Mouse (Mus musculus) embryonic facial prominence, embryonic 12.5 days (tissue): Measurements from ENCODE around the gene Hnrnpa1. TPM values are rescaled to one million over a fixed set of nuclear protein-coding genes. Genes with fewer than 3 reads are reported as not detected.
A peak's percentile ranks its signal among the peaks of the same experiment; 100 is the strongest.

Source experiments
- ATAC-seq: fragments of 200-750 bp; cut with Nextera tagmentation; 2 replicates; pipeline ENCODE4 v1.8.0; 2017; ENCODE audit not compliant: insufficient number of reproducible peaks, insufficient read depth, low FRiP score, low TSS enrichment
- H3K27ac ChIP-seq: fragments of 300-500 bp; sonication (generic); 2 replicates; pipeline ENCODE4 v1.5.1; 2016; ENCODE audit warnings: mild to moderate bottlenecking
- H3K27me3 ChIP-seq: fragments of 300-500 bp; sonication (generic); 2 replicates; pipeline ENCODE4 v1.6.1; 2016; ENCODE audit warnings: mild to moderate bottlenecking, moderate library complexity
- H3K36me3 ChIP-seq: fragments of 300-500 bp; sonication (generic); 2 replicates; pipeline ENCODE4 v1.6.1; 2016; ENCODE audit warnings: mild to moderate bottlenecking
- H3K4me1 ChIP-seq: fragments of 300-500 bp; sonication (generic); 2 replicates; pipeline ENCODE4 v1.6.1; 2016
- H3K4me2 ChIP-seq: fragments of 300-500 bp; sonication (generic); replicated peaks from 2 replicates; pipeline ENCODE4 v1.6.1; 2016; ENCODE audit warnings: mild to moderate bottlenecking, moderate library complexity
- H3K4me3 ChIP-seq: fragments of 300-500 bp; sonication (generic); 2 replicates; pipeline ENCODE4 v1.5.1; 2016; ENCODE audit warnings: mild to moderate bottlenecking
- H3K9ac ChIP-seq: fragments of 300-500 bp; sonication (generic); 2 replicates; pipeline ENCODE4 v1.6.1; 2016; ENCODE audit warnings: mild to moderate bottlenecking, moderate library complexity
- H3K9me3 ChIP-seq: fragments of 300-500 bp; sonication (generic); 2 replicates; pipeline ENCODE4 v1.6.1; 2016; ENCODE audit warnings: mild to moderate bottlenecking, moderate library complexity
- WGBS: fragments of 180-500 bp; shearing (Covaris S2); methylation state at CpG from one replicate; pipeline ENCODE4 v1.1.7; 2016; 5-methylcytosine and 5-hydroxymethylcytosine counted together
- polyA plus RNA-seq: library from polyadenylated mRNA; unstranded; fragments of >200 nt; fragmentation: Nextera tagmentation; extraction: Ambion mirVana; gene quantifications from 2 replicates; pipeline ENCODE4 v1.2.1, GENCODE M21; 2016

Gene Hnrnpa1
- 1,204 and 1,244 TPM in 2 replicates for polyA plus RNA-seq

- Histone ChIP-seq H3K4me3 (peak within 1 kb of the TSS; percentile 61), H3K9me3 (no peaks in the 10 kb centered on the region), H3K4me2 (peak within 1 kb of the TSS; percentile 94), H3K4me1 (peaks cover 23% of the 10 kb centered on the region), H3K27ac (peak within 1 kb of the TSS; percentile 94), H3K9ac (peak within 1 kb of the TSS; percentile 87), H3K27me3 (no peaks in the 10 kb centered on the region), H3K36me3 (peaks cover 33% of the 10 kb centered on the region)
- peak; percentile 90 for ATAC-seq
- under 1% methylated on average over 47 of the region's 47 CpGs for WGBS
Measured at GRCm38 (mm10) chr15:103240160-103241028, at the start of gene Hnrnpa1. TSS of gene Hnrnpa1 (plus strand) at chr15:103240432.

- Histone ChIP-seq H3K9me3 (no peaks in the 10 kb centered on the region), H3K4me2 (no peak overlapping the region), H3K36me3 (peaks cover 45% of the 10 kb centered on the region), H3K4me1 (no peaks in the 10 kb centered on the region), H3K9ac (no peak overlapping the region), H3K4me3 (no peak overlapping the region), H3K27ac (no peak overlapping the region), H3K27me3 (no peaks in the 10 kb centered on the region)
- 63% methylated on average over 10 of the region's 10 CpGs for WGBS
- ATAC-seq = no peak
Measured at GRCm38 (mm10) chr15:103190531-103191462, 49.4 kb upstream of the Hnrnpa1 start.

- 87% methylated on average over 2 of the region's 2 CpGs for WGBS
- no peak for ATAC-seq
- no peaks in the 10 kb centered on the region for H3K9me3 ChIP-seq
- no peak overlapping the region for H3K27ac ChIP-seq
- H3K27me3 ChIP-seq = no peaks in the 10 kb centered on the region
- no peak overlapping the region for H3K4me3 ChIP-seq
- no peak overlapping the region for H3K9ac ChIP-seq
- H3K4me1 ChIP-seq = no peaks in the 10 kb centered on the region
- H3K36me3 ChIP-seq = peaks cover 72% of the 10 kb centered on the region
- no peak overlapping the region for H3K4me2 ChIP-seq
Measured at GRCm38 (mm10) chr15:103193606-103194005, 46.6 kb upstream of the Hnrnpa1 start.

GRCm38 (mm10) chr15:103196835-103197234, 43.4 kb upstream of the Hnrnpa1 start:
- 92% methylated on average over 1 of the region's 1 CpGs for WGBS
- no peak for ATAC-seq

GRCm38 (mm10) chr15:103197785-103198184, 42.4 kb upstream of the Hnrnpa1 start:
- ATAC-seq = no peak
- no peak overlapping the region for H3K4me2 ChIP-seq
- H3K4me3 ChIP-seq = no peak overlapping the region
- no peak overlapping the region for H3K27ac ChIP-seq
- WGBS = 84% methylated on average over 4 of the region's 4 CpGs
- H3K27me3 ChIP-seq = no peaks in the 10 kb centered on the region
- peaks cover 77% of the 10 kb centered on the region for H3K36me3 ChIP-seq
- H3K9ac ChIP-seq = no peak overlapping the region
- no peaks in the 10 kb centered on the region for H3K4me1 ChIP-seq
- no peaks in the 10 kb centered on the region for H3K9me3 ChIP-seq

More at GRCm38 (mm10) chr15:103196835-103197234, 43.4 kb upstream of the Hnrnpa1 start:
- no peaks in the 10 kb centered on the region for H3K4me1 ChIP-seq
- no peaks in the 10 kb centered on the region for H3K27me3 ChIP-seq
- peaks cover 77% of the 10 kb centered on the region for H3K36me3 ChIP-seq
- no peak overlapping the region for H3K9ac ChIP-seq
- no peak overlapping the region for H3K27ac ChIP-seq
- H3K4me2 ChIP-seq = no peak overlapping the region
- H3K9me3 ChIP-seq = no peaks in the 10 kb centered on the region
- no peak overlapping the region for H3K4me3 ChIP-seq

GRCm38 (mm10) chr15:103202088-103202793, 38.0 kb upstream of the Hnrnpa1 start:
- Histone ChIP-seq H3K36me3 (peaks cover 73% of the 10 kb centered on the region), H3K9me3 (no peaks in the 10 kb centered on the region), H3K4me3 (no peak overlapping the region), H3K27ac (0 out of 2 replicates have a peak overlapping the region, but pooled peaks have one; percentile 30), H3K27me3 (no peaks in the 10 kb centered on the region), H3K4me2 (no peak overlapping the region), H3K9ac (no peak overlapping the region), H3K4me1 (no peaks in the 10 kb centered on the region)
- WGBS = 58% methylated on average over 6 of the region's 6 CpGs
- ATAC-seq = no peak

- Histone ChIP-seq H3K4me3 (no peak overlapping the region), H3K9me3 (no peaks in the 10 kb centered on the region), H3K9ac (no peak overlapping the region), H3K4me2 (no peak overlapping the region), H3K27ac (no peak overlapping the region), H3K27me3 (no peaks in the 10 kb centered on the region), H3K36me3 (peaks cover 69% of the 10 kb centered on the region), H3K4me1 (no peaks in the 10 kb centered on the region)
- WGBS = 65% methylated on average over 2 of the region's 2 CpGs
- ATAC-seq = no peak
Measured at GRCm38 (mm10) chr15:103205156-103205555, 35.1 kb upstream of the Hnrnpa1 start.

GRCm38 (mm10) chr15:103214149-103214548, 26.1 kb upstream of the Hnrnpa1 start:
- Histone ChIP-seq H3K36me3 (peaks cover 38% of the 10 kb centered on the region), H3K9ac (peak overlapping the region; percentile 42), H3K27ac (peak overlapping the region; percentile 78), H3K27me3 (no peaks in the 10 kb centered on the region), H3K4me1 (peaks cover 23% of the 10 kb centered on the region), H3K4me3 (peak overlapping the region; percentile 23), H3K9me3 (no peaks in the 10 kb centered on the region), H3K4me2 (peak overlapping the region; percentile 45)
- WGBS = 12% methylated on average over 2 of the region's 2 CpGs
- no peak for ATAC-seq

GRCm38 (mm10) chr15:103214971-103215907, 25.0 kb upstream of the Hnrnpa1 start:
- Histone ChIP-seq H3K9me3 (no peaks in the 10 kb centered on the region), H3K4me1 (peaks cover 23% of the 10 kb centered on the region), H3K36me3 (peaks cover 27% of the 10 kb centered on the region), H3K27ac (peak overlapping the region; percentile 96), H3K9ac (peak overlapping the region; percentile 44), H3K4me3 (peak overlapping the region; percentile 36), H3K4me2 (peak overlapping the region; percentile 60), H3K27me3 (no peaks in the 10 kb centered on the region)
- WGBS = under 1% methylated on average over 15 of the region's 15 CpGs
- ATAC-seq = peak; percentile 89

GRCm38 (mm10) chr15:103216052-103216451, 24.2 kb upstream of the Hnrnpa1 start:
- H3K9ac ChIP-seq = no peak overlapping the region
- H3K27ac ChIP-seq = peak overlapping the region; percentile 96
- peak overlapping the region; percentile 36; the same call in 1 of the 2 replicates for H3K4me3 ChIP-seq
- H3K4me1 ChIP-seq = peaks cover 31% of the 10 kb centered on the region
- peak overlapping the region; percentile 60 for H3K4me2 ChIP-seq
- no peaks in the 10 kb centered on the region for H3K9me3 ChIP-seq
- H3K36me3 ChIP-seq = peaks cover 20% of the 10 kb centered on the region
- no peaks in the 10 kb centered on the region for H3K27me3 ChIP-seq
- 13% methylated on average over 2 of the region's 2 CpGs for WGBS
- no peak for ATAC-seq
